ENCODE assay signal across 11 mouse cellular contexts in genomic region chr11:57911698-57912283, GRCm38 (mm10).
DNase-seq lines count a peak whose midpoint lies in the region.
"Had no signal": no experiment of that assay in that cellular context is flagged by ENCODE, and none has a peak within 500 bp of the region (broad histone marks: within the 10 kb centered on the region; RNA-seq: fewer than 3 reads in every experiment).

No protein-coding gene starts in this region.

- intact Hi-C loops in left cerebral cortex, postnatal 14 days (cut with DNase I) = no loop called here

- DNase-seq in urinary bladder, postnatal 14 days (ENCODE audit: low spot score) = peak; percentile 63
- DNase-seq in urinary bladder, postnatal 4 days (ENCODE audit: low spot score in 2 of 2) = no peak
- peak; percentile 73 for DNase-seq in R1 (ENCODE audit: low read depth, low spot score)
- peak; percentile 29 for DNase-seq in induced T-regulatory cell, adult 2 months (ENCODE audit: low read depth)
- DNase-seq in urinary bladder, postnatal 36 days (ENCODE audit: low spot score in 2 of 2) = peak; percentile 30 to 63
- no peak for DNase-seq in left cerebral cortex, postnatal 14 days (ENCODE audit: low spot score in 2 of 2)
- DNase-seq in right cerebral cortex, postnatal 4 days = no peak
- DNase-seq in spleen, adult 18-20 months = no peak
- DNase-seq: embryo, embryonic 11 days; left cerebral cortex, postnatal 4 days; liver, postnatal 0 days had no signal

Comparison
In these comparisons a context has a peak if more than half of its experiments do, and no peak if none do; other contexts are left out.
1. DNase-seq: peak in urinary bladder, postnatal 14 days (single experiment), R1 (single experiment), induced T-regulatory cell, adult 2 months (single experiment) and urinary bladder, postnatal 36 days (2 of 2); none in urinary bladder, postnatal 4 days (0 of 2), left cerebral cortex, postnatal 14 days (0 of 2), right cerebral cortex, postnatal 4 days (single experiment) and spleen, adult 18-20 months (0 of 2).